ENCODE assay signal across 8 mouse cellular contexts in the genomic region with DNA sequence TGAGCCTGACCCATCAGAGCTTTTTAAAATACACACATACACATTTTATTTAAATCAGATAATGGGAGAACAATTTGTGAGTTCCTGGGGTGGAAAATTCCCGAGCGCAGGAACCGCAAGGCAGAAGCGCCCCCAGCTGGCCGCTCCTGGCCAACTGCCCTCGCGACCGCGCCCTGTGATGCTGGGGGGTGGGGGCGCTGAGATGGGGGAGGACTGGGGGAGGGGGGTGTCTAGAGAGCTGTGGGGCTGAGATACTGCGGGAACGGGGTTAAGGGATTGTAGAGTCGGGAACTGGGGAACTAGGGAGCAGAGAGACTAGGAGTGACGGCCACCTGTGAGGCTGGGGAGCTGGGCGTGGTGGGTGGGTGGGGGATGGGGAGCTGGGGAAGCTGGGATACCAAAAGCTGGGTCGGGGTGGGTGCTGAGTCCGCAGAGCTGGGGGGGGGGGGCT. TPM values are rescaled to one million over a fixed set of nuclear protein-coding genes. Genes with fewer than 3 reads are reported as not detected.
DNase-seq lines count a peak whose midpoint lies in the region; ATAC-seq and TF ChIP-seq lines count a peak whose summit lies in the region.

No protein-coding gene starts in this region.

- no peak overlapping the region for H3K27ac ChIP-seq in forebrain, embryonic 11.5 days (ENCODE audit: low read depth, low read length)
- peak overlapping the region; percentile 82 for H3K27ac ChIP-seq in heart, postnatal 0 days (ENCODE audit: low read depth)
- no peak overlapping the region for H3K27ac ChIP-seq in liver, postnatal 0 days (ENCODE audit: low read depth)

- no peaks in the 10 kb centered on the region for H3K9me3 ChIP-seq in E14TG2a.4 (ENCODE audit: low read length)
- no peaks in the 10 kb centered on the region for H3K9me3 ChIP-seq in forebrain, embryonic 11.5 days (ENCODE audit: control insufficient read depth, low read length)
- peaks cover 4% of the 10 kb centered on the region; the same call in 1 of the 2 replicates for H3K9me3 ChIP-seq in heart, postnatal 0 days (replicated peaks; ENCODE audit: control insufficient read depth, low read length)
- H3K9me3 ChIP-seq in liver, postnatal 0 days (ENCODE audit: low read length) = peaks cover 9% of the 10 kb centered on the region; the same call in 1 of the 2 replicates

- H3K36me3 ChIP-seq in E14TG2a.4 (ENCODE audit: insufficient read depth, low read length) = no peaks in the 10 kb centered on the region
- H3K36me3 ChIP-seq in forebrain, embryonic 11.5 days (ENCODE audit: control insufficient read depth, insufficient read depth, low read length) = no peaks in the 10 kb centered on the region
- H3K36me3 ChIP-seq in heart, postnatal 0 days (replicated peaks; ENCODE audit: control insufficient read depth, insufficient read depth, low read length) = no peaks in the 10 kb centered on the region
- H3K36me3 ChIP-seq in liver, postnatal 0 days (replicated peaks; ENCODE audit: insufficient read depth, low read length) = no peaks in the 10 kb centered on the region

- DNase-seq in brain, adult 2 months (ENCODE audit: low read depth, low spot score) = peak; percentile 92
- DNase-seq in forebrain, embryonic 11.5 days (ENCODE audit: low spot score) = peak; percentile 83
- DNase-seq in heart, postnatal 0 days (ENCODE audit: low spot score) = peak; percentile 81
- peak; percentile 75 to 87 for DNase-seq in kidney, postnatal 36 days
- peak; percentile 45 for DNase-seq in liver, postnatal 0 days
- peak; percentile 82 for DNase-seq in retina, embryonic 14.5 days (ENCODE audit: low spot score)
- DNase-seq in thymus, postnatal 36 days = no peak

- H3K27me3 ChIP-seq in E14TG2a.4 (ENCODE audit: insufficient read depth, low read length) = peaks cover 28% of the 10 kb centered on the region
- no peaks in the 10 kb centered on the region; the same call in 1 of the 2 replicates for H3K27me3 ChIP-seq in forebrain, embryonic 11.5 days (ENCODE audit: control insufficient read depth, insufficient read depth, low read length)
- no peaks in the 10 kb centered on the region for H3K27me3 ChIP-seq in heart, postnatal 0 days (ENCODE audit: control insufficient read depth, insufficient read depth, low read length)
- peaks cover 34% of the 10 kb centered on the region for H3K27me3 ChIP-seq in liver, postnatal 0 days (ENCODE audit: insufficient read depth, low read length)

- peak overlapping the region; percentile 69 for H3K4me2 ChIP-seq in forebrain, embryonic 11.5 days (ENCODE audit: low read depth, low read length, severe bottlenecking)
- peak overlapping the region; percentile 81 for H3K4me2 ChIP-seq in heart, postnatal 0 days (ENCODE audit: low read depth, low read length)
- peak overlapping the region; percentile 52 for H3K4me2 ChIP-seq in liver, postnatal 0 days (ENCODE audit: low read depth, low read length)

- peak overlapping the region; percentile 46 for H3K9ac ChIP-seq in forebrain, embryonic 11.5 days (ENCODE audit: low read length)
- H3K9ac ChIP-seq in heart, postnatal 0 days (replicated peaks; ENCODE audit: low read depth, low read length) = peak overlapping the region; percentile 53
- no peak overlapping the region for H3K9ac ChIP-seq in liver, postnatal 0 days (replicated peaks)

- TF ChIP-seq CTCF in E14TG2a.4 (conservative IDR thresholded peaks at IDR 0.05; ENCODE audit: low read length) = no peak
- TF ChIP-seq CTCF in heart, postnatal 0 days (IDR thresholded peaks at IDR 0.05; ENCODE audit: low read depth) = peak; percentile 50
- TF ChIP-seq CTCF in liver, postnatal 0 days (IDR thresholded peaks at IDR 0.05; ENCODE audit: low read depth) = peak; percentile 44

- 0 out of 2 replicates have a peak, but pooled peaks have one; percentile 53 for ATAC-seq in forebrain, embryonic 11.5 days (replicated peaks; ENCODE audit: low FRiP score)
- ATAC-seq in heart, postnatal 0 days (ENCODE audit: insufficient read depth, low read depth) = peak; percentile 70
- ATAC-seq in liver, postnatal 0 days = peak; percentile 41; the same call in 1 of the 2 replicates

- TF ChIP-seq EP300 in heart, postnatal 0 days (IDR thresholded peaks at IDR 0.05; ENCODE audit: low read depth) = no peak
- no peak for TF ChIP-seq EP300 in liver, postnatal 0 days (IDR thresholded peaks at IDR 0.05; ENCODE audit: low read depth)

- H3K4me3 ChIP-seq in E14TG2a.4 (replicated peaks; ENCODE audit: low read length) = peak overlapping the region; percentile 65
- H3K4me3 ChIP-seq in forebrain, embryonic 11.5 days (ENCODE audit: low read depth, low read length) = peak overlapping the region; percentile 38
- peak overlapping the region; percentile 45 for H3K4me3 ChIP-seq in heart, postnatal 0 days (ENCODE audit: low read depth, low read length)
- H3K4me3 ChIP-seq in liver, postnatal 0 days (ENCODE audit: low read depth, low read length) = peak overlapping the region; percentile 19; the same call in 1 of the 2 replicates

- 1% methylated on average over 17 of the region's 17 CpGs for WGBS in forebrain, embryonic 11.5 days
- 2% methylated on average over 17 of the region's 17 CpGs for WGBS in heart, postnatal 0 days
- 4% methylated on average over 17 of the region's 17 CpGs for WGBS in liver, postnatal 0 days (ENCODE audit: insufficient replicate concordance)

- peaks cover 42% of the 10 kb centered on the region for H3K4me1 ChIP-seq in E14TG2a.4 (replicated peaks; ENCODE audit: low read depth, low read length)
- H3K4me1 ChIP-seq in forebrain, embryonic 11.5 days (replicated peaks; ENCODE audit: control insufficient read depth, insufficient read depth, low read length) = peaks cover 5% of the 10 kb centered on the region; the same call in 1 of the 2 replicates
- peaks cover 21% of the 10 kb centered on the region for H3K4me1 ChIP-seq in heart, postnatal 0 days (ENCODE audit: control insufficient read depth, insufficient read depth)
- peaks cover 6% of the 10 kb centered on the region; the same call in 1 of the 2 replicates for H3K4me1 ChIP-seq in liver, postnatal 0 days (ENCODE audit: insufficient read depth)

RNA-seq across cellular contexts. Expression of a gene that starts 33.2 kb away (rescaled TPM):
- polyA plus RNA-seq in forebrain, embryonic 11.5 days (2014; fragmentation: Nextera tagmentation; extraction: Ambion mirVana) = 5.6 and 5.9 TPM in 2 replicates
- 4.3 and 10.1 TPM in 2 replicates for total RNA-seq in heart, postnatal 0 days (2014; rRNA removed; ENCODE audit: low replicate concordance)
- polyA plus RNA-seq in heart, postnatal 0 days (2015; fragmentation: Nextera tagmentation; extraction: Ambion mirVana) = 10.3 and 11.0 TPM in 2 replicates
- polyA plus RNA-seq in liver, postnatal 0 days (2015; fragmentation: Nextera tagmentation; extraction: Ambion mirVana) = 6.3 and 6.7 TPM in 2 replicates

RNA-seq across cellular contexts. Expression of a gene that starts 40.3 kb away (rescaled TPM):
- polyA plus RNA-seq in forebrain, embryonic 11.5 days (2014; fragmentation: Nextera tagmentation; extraction: Ambion mirVana) = 31.2 and 34.1 TPM in 2 replicates
- total RNA-seq in heart, postnatal 0 days (2014; rRNA removed; ENCODE audit: low replicate concordance) = 21.3 and 43.9 TPM in 2 replicates
- 16.3 and 19.3 TPM in 2 replicates for polyA plus RNA-seq in heart, postnatal 0 days (2015; fragmentation: Nextera tagmentation; extraction: Ambion mirVana)
- 3.1 and 3.7 TPM in 2 replicates for polyA plus RNA-seq in liver, postnatal 0 days (2015; fragmentation: Nextera tagmentation; extraction: Ambion mirVana)

Comparison
In these comparisons a context has a peak if more than half of its experiments do, and no peak if none do; other contexts are left out.
1. DNase-seq: peak in brain, adult 2 months (single experiment), forebrain, embryonic 11.5 days (single experiment), heart, postnatal 0 days (single experiment), kidney, postnatal 36 days (2 of 2), liver, postnatal 0 days (single experiment) and retina, embryonic 14.5 days (single experiment); none in thymus, postnatal 36 days (0 of 2).
2. Peak in every context shown above with its lines, with median percentiles within 50 percentile points of each other: H3K4me3 ChIP-seq, ATAC-seq and H3K4me2 ChIP-seq.